Comparison of ENCODE assay signal across 15 mouse cellular contexts in genomic region chr4:48578399-48578798, GRCm38 (mm10). TPM values are rescaled to one million over a fixed set of nuclear protein-coding genes. Genes with fewer than 3 reads are reported as not detected.
DNase-seq lines count a peak whose midpoint lies in the region; ATAC-seq and TF ChIP-seq lines count a peak whose summit lies in the region.
"Had no signal": no experiment of that assay in that cellular context is flagged by ENCODE, and none has a peak within 500 bp of the region (broad histone marks: within the 10 kb centered on the region; RNA-seq: fewer than 3 reads in every experiment).

No protein-coding gene starts in this region.

- DNase-seq in forebrain, embryonic 10.5 days (ENCODE audit: extremely low spot score, low spot score), result no peak
- peak; percentile 23 for DNase-seq in lung, embryonic 14.5 days
- no peak for DNase-seq in lung, adult 2 months
- no peak for DNase-seq in thymus, postnatal 36 days
- DNase-seq: gastrocnemius, postnatal 10 days; liver, embryonic 13.5 days; right cerebral cortex, postnatal 25 days had no signal

- no peaks in the 10 kb centered on the region for H3K27me3 ChIP-seq in forebrain, embryonic 13.5 days
- H3K27me3 ChIP-seq in forebrain, embryonic 10.5 days (ENCODE audit: poor library complexity, severe bottlenecking), result peaks cover 37% of the 10 kb centered on the region
- H3K27me3 ChIP-seq in lung, embryonic 14.5 days (ENCODE audit: insufficient read depth, low read length), result no peaks in the 10 kb centered on the region
- H3K27me3 ChIP-seq in heart, embryonic 14.5 days (ENCODE audit: control insufficient read depth, insufficient read depth, low read length), result no peaks in the 10 kb centered on the region
- H3K27me3 ChIP-seq: embryonic facial prominence, embryonic 13.5 days; kidney, embryonic 15.5 days had no signal

- H3K27ac ChIP-seq in forebrain, embryonic 13.5 days, result no peak overlapping the region
- no peak overlapping the region for H3K27ac ChIP-seq in forebrain, embryonic 10.5 days
- H3K27ac ChIP-seq in lung, embryonic 14.5 days (ENCODE audit: low read depth), result no peak overlapping the region
- H3K27ac ChIP-seq in heart, embryonic 14.5 days (replicated peaks in 1 of 2; ENCODE audit: control insufficient read depth in 1 of 2, insufficient read depth in 1 of 2, low read depth in 2 of 2, low read length in 2 of 2), result no peak overlapping the region
- H3K27ac ChIP-seq: embryonic facial prominence, embryonic 13.5 days; kidney, embryonic 15.5 days; limb, embryonic 10.5 days; liver, embryonic 13.5 days had no signal

- no peaks in the 10 kb centered on the region for H3K9me3 ChIP-seq in forebrain, embryonic 13.5 days (replicated peaks)
- no peaks in the 10 kb centered on the region for H3K9me3 ChIP-seq in forebrain, embryonic 10.5 days
- H3K9me3 ChIP-seq in lung, embryonic 14.5 days (ENCODE audit: low read depth, low read length), result no peaks in the 10 kb centered on the region
- no peaks in the 10 kb centered on the region for H3K9me3 ChIP-seq in heart, embryonic 14.5 days (ENCODE audit: control insufficient read depth, low read length)
- H3K9me3 ChIP-seq: embryonic facial prominence, embryonic 13.5 days; kidney, embryonic 15.5 days; limb, embryonic 10.5 days; liver, embryonic 13.5 days had no signal

- no peak for TF ChIP-seq POLR2A in lung, adult 2 months (IDR thresholded peaks at IDR 0.05; ENCODE audit: borderline replicate concordance, extremely low read depth, low read depth, low read length)

- no peak for TF ChIP-seq CTCF in lung, embryonic 14.5 days (IDR thresholded peaks at IDR 0.05; ENCODE audit: low read depth)
- TF ChIP-seq CTCF in lung, adult 2 months (IDR thresholded peaks at IDR 0.05; ENCODE audit: insufficient read depth, low read length), result no peak

- H3K4me2 ChIP-seq in forebrain, embryonic 13.5 days, result no peak overlapping the region
- no peak overlapping the region for H3K4me2 ChIP-seq in lung, embryonic 14.5 days
- no peak overlapping the region for H3K4me2 ChIP-seq in heart, embryonic 14.5 days (ENCODE audit: low read length)
- H3K4me2 ChIP-seq: embryonic facial prominence, embryonic 13.5 days; kidney, embryonic 15.5 days; liver, embryonic 13.5 days had no signal

- no peak overlapping the region for H3K4me3 ChIP-seq in forebrain, embryonic 13.5 days
- H3K4me3 ChIP-seq in forebrain, embryonic 10.5 days, result no peak overlapping the region
- no peak overlapping the region for H3K4me3 ChIP-seq in lung, embryonic 14.5 days (ENCODE audit: low read depth, low read length)
- no peak overlapping the region for H3K4me3 ChIP-seq in lung, adult 2 months (replicated peaks; ENCODE audit: extremely low read depth, low read depth, low read length)
- no peak overlapping the region for H3K4me3 ChIP-seq in heart, embryonic 14.5 days (ENCODE audit: control insufficient read depth in 1 of 2, insufficient read depth in 1 of 2, low read depth in 1 of 2, low read length in 2 of 2)
- H3K4me3 ChIP-seq: embryonic facial prominence, embryonic 13.5 days; kidney, embryonic 15.5 days; limb, embryonic 10.5 days; liver, embryonic 13.5 days had no signal

- 39% methylated on average over 4 of the region's 4 CpGs for WGBS in forebrain, embryonic 13.5 days
- 75% methylated on average over 4 of the region's 4 CpGs for WGBS in forebrain, embryonic 10.5 days
- 43% methylated on average over 4 of the region's 4 CpGs for WGBS in lung, embryonic 14.5 days
- 40% methylated on average over 4 of the region's 4 CpGs for WGBS in lung, adult 2 months
- WGBS in heart, embryonic 14.5 days, result 37% methylated on average over 4 of the region's 4 CpGs

- no peaks in the 10 kb centered on the region for H3K36me3 ChIP-seq in forebrain, embryonic 13.5 days (ENCODE audit: poor library complexity, severe bottlenecking)
- H3K36me3 ChIP-seq in forebrain, embryonic 10.5 days (replicated peaks), result no peaks in the 10 kb centered on the region
- no peaks in the 10 kb centered on the region for H3K36me3 ChIP-seq in lung, embryonic 14.5 days (ENCODE audit: insufficient read depth)
- H3K36me3 ChIP-seq in heart, embryonic 14.5 days (ENCODE audit: control insufficient read depth, insufficient read depth, low read length), result no peaks in the 10 kb centered on the region
- H3K36me3 ChIP-seq: embryonic facial prominence, embryonic 13.5 days; kidney, embryonic 15.5 days; limb, embryonic 10.5 days; liver, embryonic 13.5 days had no signal

- H3K9ac ChIP-seq in forebrain, embryonic 13.5 days, result no peak overlapping the region
- no peak overlapping the region for H3K9ac ChIP-seq in lung, embryonic 14.5 days
- H3K9ac ChIP-seq in heart, embryonic 14.5 days (ENCODE audit: low read length), result peak overlapping the region; percentile 1; the same call in 1 of the 2 replicates
- H3K9ac ChIP-seq: embryonic facial prominence, embryonic 13.5 days; kidney, embryonic 15.5 days; liver, embryonic 13.5 days had no signal

- peaks cover 26% of the 10 kb centered on the region for H3K4me1 ChIP-seq in forebrain, embryonic 13.5 days
- peaks cover 39% of the 10 kb centered on the region for H3K4me1 ChIP-seq in forebrain, embryonic 10.5 days
- H3K4me1 ChIP-seq in lung, embryonic 14.5 days (ENCODE audit: insufficient read depth), result no peaks in the 10 kb centered on the region
- H3K4me1 ChIP-seq in lung, adult 2 months (ENCODE audit: control insufficient read depth, insufficient read depth, low read length), result no peaks in the 10 kb centered on the region
- H3K4me1 ChIP-seq in heart, embryonic 14.5 days (ENCODE audit: control insufficient read depth in 2 of 2, insufficient read depth in 2 of 2, low read length in 2 of 2), result peaks cover 2 to 6% of the 10 kb centered on the region in 2 experiments; a peak in 2 of 4 replicates
- H3K4me1 ChIP-seq: embryonic facial prominence, embryonic 13.5 days; kidney, embryonic 15.5 days; liver, embryonic 13.5 days had no signal

- ATAC-seq in forebrain, embryonic 13.5 days, result peak; percentile 31; the same call in 1 of the 2 replicates
- no peak for ATAC-seq in lung, embryonic 14.5 days (ENCODE audit: insufficient read depth)
- ATAC-seq in heart, embryonic 14.5 days (ENCODE audit: insufficient number of reproducible peaks, insufficient read depth, low FRiP score, low read depth), result no peak
- no peak for ATAC-seq in granulocyte monocyte progenitor cell, adult 5-6 weeks (replicated peaks; ENCODE audit: poor library complexity, severe bottlenecking)
- ATAC-seq: inflammation-experienced regulatory T-cells, adult 6 months; midbrain, embryonic 16.5 days had no signal

RNA-seq across cellular contexts. Expression of gene Tmeff1, which starts 6.6 kb away (rescaled TPM):
- polyA plus RNA-seq in forebrain, embryonic 13.5 days (2015; fragmentation: Nextera tagmentation; extraction: Ambion mirVana), result 76.9 and 117 TPM in 2 replicates
- polyA plus RNA-seq in forebrain, embryonic 10.5 days (2016; fragmentation: Nextera tagmentation; extraction: Ambion mirVana), result 53.5 and 64.1 TPM in 2 replicates
- 77.7 and 84.0 TPM in 2 replicates for polyA plus RNA-seq in lung, embryonic 14.5 days (2014; fragmentation: Nextera tagmentation; extraction: Ambion mirVana)
- 12.6 and 20.8 TPM in 2 replicates for polyA plus RNA-seq in lung, adult 2 months (2012; rRNA removed)
- polyA plus RNA-seq in heart, embryonic 14.5 days (2014; fragmentation: Nextera tagmentation; extraction: Ambion mirVana), result 35.7 and 41.8 TPM in 2 replicates
- not detected in 2 replicates for total RNA-seq in granulocyte monocyte progenitor cell, adult 5-6 weeks (2014; fragmentation: Nextera tagmentation)
- 1.3 and 1.9 TPM in 2 replicates for total RNA-seq in granulocyte monocyte progenitor cell, adult 5-6 weeks (2017)
- polyA plus RNA-seq: inflammation-experienced regulatory T-cells, adult 6 months had no signal

RNA-seq across cellular contexts. Expression of gene Msantd3, which starts 38.7 kb away (rescaled TPM):
- polyA plus RNA-seq in forebrain, embryonic 13.5 days (2015; fragmentation: Nextera tagmentation; extraction: Ambion mirVana), result 50.2 and 52.2 TPM in 2 replicates
- polyA plus RNA-seq in forebrain, embryonic 10.5 days (2016; fragmentation: Nextera tagmentation; extraction: Ambion mirVana), result 63.3 and 65.2 TPM in 2 replicates
- polyA plus RNA-seq in lung, embryonic 14.5 days (2014; fragmentation: Nextera tagmentation; extraction: Ambion mirVana), result 34.1 and 34.9 TPM in 2 replicates
- polyA plus RNA-seq in lung, adult 2 months (2012; rRNA removed), result 3.6 and 6.9 TPM in 2 replicates
- polyA plus RNA-seq in heart, embryonic 14.5 days (2014; fragmentation: Nextera tagmentation; extraction: Ambion mirVana), result 26.7 and 28.9 TPM in 2 replicates
- total RNA-seq in granulocyte monocyte progenitor cell, adult 5-6 weeks (2014; fragmentation: Nextera tagmentation), result 31.8 and 77.2 TPM in 2 replicates
- total RNA-seq in granulocyte monocyte progenitor cell, adult 5-6 weeks (2017), result 62.6 and 71.2 TPM in 2 replicates
- polyA plus RNA-seq: inflammation-experienced regulatory T-cells, adult 6 months had no signal
